In the genomic region with DNA sequence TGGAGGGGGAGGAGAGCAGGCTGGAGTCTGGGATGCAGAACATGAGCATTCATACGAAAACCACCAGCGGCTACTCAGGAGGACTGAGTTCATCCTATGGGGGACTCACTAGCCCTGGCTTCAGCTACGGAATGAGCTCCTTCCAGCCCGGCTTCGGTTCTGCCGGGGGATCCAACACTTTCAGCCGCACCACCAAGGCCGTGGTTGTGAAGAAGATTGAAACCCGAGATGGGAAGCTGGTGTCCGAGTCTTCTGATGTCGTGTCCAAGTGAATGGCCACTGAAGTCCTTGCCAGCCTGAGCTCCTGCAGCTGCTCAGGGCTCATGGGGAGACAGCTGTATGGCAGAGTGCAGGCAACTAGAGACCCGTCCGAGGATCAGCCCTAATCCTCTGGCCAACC, we compare ENCODE assay signal across 11 mouse cellular contexts. TPM values are rescaled to one million over a fixed set of nuclear protein-coding genes. Genes with fewer than 3 reads are reported as not detected.
"Had no signal": no experiment of that assay in that cellular context is flagged by ENCODE, and none has a peak within 500 bp of the region (broad histone marks: within the 10 kb centered on the region; RNA-seq: fewer than 3 reads in every experiment).

No protein-coding gene starts in this region.

RNA-seq across cellular contexts. Expression of gene Nlrp5, which starts 27.4 kb away (rescaled TPM):
- total RNA-seq: left cerebral cortex, postnatal 10 days; left cerebral cortex, postnatal 14 days; left cerebral cortex, postnatal 25 days; left cerebral cortex, postnatal 36 days; liver, adult 2 months; megakaryocyte progenitor cell, adult 5-6 weeks; megakaryocyte, adult 5-6 weeks; megakaryocyte-erythroid progenitor cell, adult 5-6 weeks; midbrain, postnatal 0 days; monocyte, adult 5-6 weeks had no signal

RNA-seq across cellular contexts. Expression of gene Nlrp4e, which starts 57.3 kb away (rescaled TPM):
- total RNA-seq: left cerebral cortex, postnatal 10 days; left cerebral cortex, postnatal 14 days; left cerebral cortex, postnatal 25 days; left cerebral cortex, postnatal 36 days; left cerebral cortex, postnatal 4 days; liver, adult 2 months; megakaryocyte progenitor cell, adult 5-6 weeks; megakaryocyte, adult 5-6 weeks; megakaryocyte-erythroid progenitor cell, adult 5-6 weeks; midbrain, postnatal 0 days; monocyte, adult 5-6 weeks had no signal
